Mouse (Mus musculus) frontal cortex, postnatal 36 days (tissue): ENCODE measurements around the gene Hist1h2bp.

ENCODE experiments used
- DNase-seq, 2 experiments: peaks; one replicate each; pipeline ENCODE4 v3.0.0; 2022; ENCODE audit warnings: low spot score in 2 of 2

Gene Hist1h2bp

GRCm38 (mm10) chr13:21786899-21787629, at the start of gene Hist1h2bp, which contains the start of gene Hist1h2an:
TSS of gene Hist1h2bp (plus strand) at chr13:21787461.
TSS of gene Hist1h2an (minus strand) at chr13:21787218.
- peak; percentile 85 to 97 for DNase-seq

- no peak for DNase-seq
Measured at GRCm38 (mm10) chr13:21745006-21745405, 42.3 kb upstream of the Hist1h2bp start.

- DNase-seq: no peak
Measured at GRCm38 (mm10) chr13:21749387-21750158, 37.7 kb upstream of the Hist1h2bp start.

GRCm38 (mm10) chr13:21750159-21751017, 36.9 kb upstream of the Hist1h2bp start, which contains the start of gene Hist1h4k:
TSS of gene Hist1h4k (minus strand) at chr13:21750505.
- DNase-seq: peak; percentile 91 to 95

DNA sequence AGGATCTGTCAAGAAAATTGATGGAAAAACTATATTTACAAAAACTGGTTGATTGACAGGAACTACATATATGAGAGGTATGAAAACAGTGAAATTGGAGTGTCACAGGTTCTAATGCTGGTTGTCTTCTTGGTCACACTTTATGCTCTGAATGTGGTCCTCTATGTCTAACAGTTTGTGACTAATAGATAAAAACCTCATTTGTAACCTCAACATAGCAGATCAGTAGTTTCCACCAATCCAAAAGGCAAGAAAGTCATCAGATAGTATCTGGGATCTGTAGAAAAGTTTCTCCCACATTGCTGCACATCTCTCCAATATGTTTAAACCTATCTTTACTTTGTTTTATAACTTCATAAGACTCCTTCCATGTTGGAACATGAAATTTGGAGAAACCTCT, 35.8 kb upstream of the Hist1h2bp start:
- no peak for DNase-seq

DNA sequence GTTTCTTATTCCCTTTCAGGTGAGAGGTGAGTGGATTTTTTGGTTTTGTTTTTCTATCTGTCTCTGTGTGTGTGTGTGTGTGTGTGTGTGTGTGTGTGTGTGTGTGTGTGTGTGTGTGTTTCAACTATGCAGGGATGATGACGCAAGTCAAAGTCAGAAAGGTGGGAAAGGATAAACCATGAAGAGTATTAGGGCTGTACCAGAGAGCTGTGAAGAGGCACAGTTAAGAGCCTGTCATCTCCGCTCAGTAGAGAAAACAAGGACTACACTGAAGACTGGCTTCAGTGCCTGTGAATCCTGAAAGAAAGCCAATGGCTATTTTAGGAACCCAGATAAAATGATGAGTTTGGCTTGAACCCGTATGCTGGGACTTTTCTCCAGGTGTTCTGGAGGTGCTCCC, 35.4 kb upstream of the Hist1h2bp start:
- no peak for DNase-seq

DNA sequence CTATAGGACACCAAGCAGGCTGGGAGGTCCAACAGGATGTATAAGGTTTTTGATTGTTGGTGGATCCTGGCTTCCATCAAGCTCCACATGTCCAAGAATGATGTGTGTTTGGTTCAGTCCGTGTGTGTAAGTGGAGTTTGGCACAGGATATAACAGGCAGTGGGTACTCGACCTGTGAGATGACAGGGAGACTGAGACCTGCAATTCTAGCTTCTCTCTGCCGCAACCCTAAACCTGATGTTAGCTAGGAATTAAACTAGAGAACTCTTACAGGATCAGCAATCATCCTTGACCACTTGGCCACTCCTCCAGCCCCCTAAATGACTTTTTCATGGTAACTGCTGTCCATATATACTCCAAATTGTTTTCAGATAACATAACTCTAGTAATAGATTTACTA, 34.9 kb upstream of the Hist1h2bp start:
- DNase-seq: no peak

GRCm38 (mm10) chr13:21753051-21753523, 34.2 kb upstream of the Hist1h2bp start:
- no peak for DNase-seq

DNA sequence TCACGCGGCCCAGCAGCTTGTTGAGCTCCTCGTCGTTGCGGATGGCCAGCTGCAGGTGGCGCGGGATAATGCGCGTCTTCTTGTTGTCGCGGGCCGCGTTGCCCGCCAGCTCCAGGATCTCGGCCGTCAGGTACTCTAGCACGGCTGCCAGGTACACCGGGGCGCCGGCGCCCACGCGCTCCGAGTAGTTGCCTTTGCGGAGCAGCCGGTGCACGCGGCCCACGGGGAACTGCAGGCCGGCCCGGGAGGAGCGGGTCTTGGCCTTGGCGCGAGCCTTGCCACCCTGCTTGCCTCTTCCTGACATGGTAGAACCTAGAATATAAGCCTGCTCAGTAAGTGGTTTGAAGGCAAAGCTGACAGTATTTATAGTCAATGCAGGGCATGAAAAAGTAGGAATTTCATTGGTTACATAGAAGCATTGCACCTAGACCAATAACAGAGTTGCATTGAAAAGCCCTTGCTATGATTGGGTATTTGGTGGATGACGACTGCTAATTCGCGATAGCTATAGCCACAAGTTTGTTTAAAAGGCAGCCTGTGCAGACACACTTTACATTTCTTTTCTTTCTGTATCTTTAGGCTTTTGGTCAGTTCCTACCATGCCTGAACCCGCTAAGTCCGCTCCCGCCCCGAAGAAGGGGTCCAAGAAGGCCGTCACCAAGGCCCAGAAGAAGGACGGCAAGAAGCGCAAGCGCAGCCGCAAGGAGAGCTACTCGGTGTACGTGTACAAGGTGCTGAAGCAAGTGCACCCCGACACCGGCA, 33.6 kb upstream of the Hist1h2bp start, which contains the start of the genes Hist1h2ak and Hist1h2bn:
Gene Hist1h2ak, minus strand, starts transcription at position 304 of the 762 bp plus-strand sequence.
Gene Hist1h2bn, plus strand, starts transcription at position 600 of the 762 bp plus-strand sequence.
- DNase-seq: peak; percentile 70 to 89

DNA sequence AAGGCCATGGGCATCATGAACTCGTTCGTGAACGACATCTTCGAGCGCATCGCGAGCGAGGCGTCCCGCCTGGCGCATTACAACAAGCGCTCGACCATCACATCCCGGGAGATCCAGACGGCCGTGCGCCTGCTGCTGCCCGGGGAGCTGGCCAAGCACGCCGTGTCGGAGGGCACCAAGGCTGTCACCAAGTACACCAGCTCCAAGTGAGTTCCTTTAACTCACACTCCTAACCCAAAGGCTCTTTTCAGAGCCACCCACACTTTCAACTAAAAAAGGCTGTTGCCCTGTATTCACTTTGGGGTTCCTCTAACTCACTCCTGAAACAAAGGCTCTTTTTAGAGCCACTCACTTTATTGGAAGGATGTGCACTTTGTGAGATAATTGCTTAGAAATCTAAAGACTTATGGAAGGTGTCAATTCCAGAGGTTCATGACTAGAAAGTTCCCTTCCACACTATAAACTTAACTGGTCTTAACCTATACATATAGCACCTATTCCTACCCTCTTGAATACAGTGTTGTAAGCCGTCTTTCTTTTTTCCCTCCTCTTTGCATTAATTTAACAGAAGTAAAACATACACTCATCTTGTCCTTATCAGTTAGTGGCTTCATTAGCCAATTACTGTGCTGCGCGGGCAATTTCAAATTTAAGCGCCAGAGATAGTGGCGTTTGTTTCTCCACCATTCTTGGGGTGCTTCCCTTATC, 32.8 kb upstream of the Hist1h2bp start:
- DNase-seq: peak; percentile 12 to 33

DNA sequence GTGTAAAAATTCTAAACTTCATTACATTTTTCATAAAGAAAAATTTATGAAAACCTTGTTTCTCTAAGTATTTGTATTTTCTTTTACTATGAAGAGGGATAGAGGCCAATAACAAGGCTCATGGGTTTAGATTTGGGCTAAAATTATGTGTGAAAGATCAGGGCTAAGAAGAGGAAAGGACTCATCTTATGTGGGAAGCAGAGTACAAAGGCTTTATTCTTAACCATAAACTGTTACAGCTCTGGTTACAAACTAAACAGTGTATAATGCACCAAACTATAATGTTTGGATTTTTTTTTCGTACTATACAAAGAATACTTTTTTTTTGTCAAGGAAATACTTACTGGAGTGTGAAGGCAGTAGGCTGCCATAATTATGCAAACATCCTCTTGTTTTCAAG, 31.6 kb upstream of the Hist1h2bp start:
- no peak for DNase-seq

DNA sequence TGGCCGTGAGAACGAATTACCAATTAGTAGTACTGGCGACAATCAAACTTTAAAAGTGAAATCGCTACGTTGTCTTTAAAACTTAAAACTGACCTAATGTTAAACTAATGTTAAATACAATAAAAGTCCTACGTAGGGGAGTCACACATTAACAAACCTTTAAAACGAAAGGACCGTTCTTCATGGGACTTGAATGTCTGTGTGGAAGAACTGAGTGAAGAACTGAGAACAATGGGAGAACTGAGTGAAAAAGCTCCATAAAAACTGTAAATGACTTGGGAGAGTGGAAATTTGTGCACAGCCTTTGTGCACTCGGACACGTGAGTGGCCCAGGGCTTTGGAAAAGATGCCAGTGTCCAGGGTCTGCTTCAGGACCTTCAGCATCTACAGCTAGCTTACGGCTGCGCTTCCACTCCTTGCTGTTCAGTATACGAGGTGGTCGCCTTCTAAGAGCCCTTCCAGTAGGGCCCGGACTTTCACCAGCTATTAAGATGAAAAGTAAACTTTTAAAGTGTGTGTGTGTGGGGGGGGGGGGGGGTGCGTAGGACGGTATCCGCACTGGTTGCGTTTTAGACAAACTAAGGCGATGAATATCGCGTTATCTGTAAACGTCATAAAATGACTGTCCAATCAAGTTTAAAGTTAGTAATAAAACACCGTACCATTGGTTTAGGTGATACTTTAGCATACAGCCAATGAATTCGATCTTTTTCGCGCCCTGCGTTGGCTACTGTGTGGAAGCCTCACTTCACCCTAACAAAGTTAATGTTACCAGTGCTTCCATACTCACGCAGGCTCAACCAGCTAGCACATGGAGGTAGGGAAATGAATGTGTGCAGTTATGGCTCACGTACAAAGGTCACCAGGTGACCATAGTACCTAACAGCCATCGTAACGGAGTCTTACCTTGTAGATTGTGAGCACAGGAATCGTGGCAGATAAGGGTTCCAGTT, 8.2 kb upstream of the Hist1h2bp start:
- DNase-seq: peak; percentile 48 to 82

DNA sequence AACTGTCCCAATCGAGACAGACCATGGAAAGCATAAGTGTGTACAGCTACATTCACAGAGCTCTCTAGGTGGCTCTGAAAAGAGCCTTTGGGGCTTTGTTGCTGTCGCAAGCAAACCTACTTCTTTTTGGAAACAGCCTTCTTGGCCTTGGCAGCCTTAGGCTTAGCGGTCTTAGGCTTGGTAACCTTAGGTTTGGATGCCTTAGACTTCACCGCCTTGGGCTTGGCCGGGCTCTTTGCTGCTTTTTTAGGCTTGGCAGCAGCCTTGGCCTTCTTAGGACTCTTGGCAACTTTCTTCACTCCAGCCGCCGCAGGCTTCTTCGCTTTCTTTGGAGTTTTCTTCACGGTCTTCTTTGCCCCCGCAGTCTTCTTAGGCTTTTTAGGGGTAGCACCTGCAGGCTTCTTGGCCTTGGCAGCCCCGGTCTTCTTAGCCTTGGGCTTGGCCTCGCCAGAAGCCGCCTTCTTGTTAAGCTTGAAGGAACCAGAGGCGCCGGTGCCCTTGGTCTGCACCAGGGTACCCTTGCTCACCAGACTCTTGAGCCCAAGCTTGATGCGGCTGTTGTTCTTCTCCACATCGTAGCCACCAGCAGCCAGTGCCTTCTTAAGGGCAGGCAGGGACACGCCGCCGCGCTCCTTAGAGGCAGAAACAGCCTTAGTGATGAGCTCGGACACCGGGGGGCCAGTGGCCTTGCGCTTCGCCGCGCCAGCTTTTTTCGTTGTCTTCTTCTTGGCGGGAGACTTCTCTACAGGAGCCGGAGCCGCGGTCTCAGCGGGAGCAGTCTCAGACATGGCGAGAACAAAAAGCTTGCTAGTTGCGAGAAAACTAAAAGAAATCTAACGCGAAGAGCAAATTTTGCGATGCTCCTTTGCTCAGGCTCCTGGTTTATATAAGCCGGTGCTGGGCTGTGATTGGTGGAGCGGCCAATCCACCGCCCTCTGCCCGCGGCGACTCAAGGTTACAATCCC, 7.2 kb upstream of the Hist1h2bp start, which contains the start of gene Hist1h1b:
Gene Hist1h1b, minus strand, starts transcription at position 859 of the 965 bp plus-strand sequence.
- peak; percentile 72 to 75 for DNase-seq

DNA sequence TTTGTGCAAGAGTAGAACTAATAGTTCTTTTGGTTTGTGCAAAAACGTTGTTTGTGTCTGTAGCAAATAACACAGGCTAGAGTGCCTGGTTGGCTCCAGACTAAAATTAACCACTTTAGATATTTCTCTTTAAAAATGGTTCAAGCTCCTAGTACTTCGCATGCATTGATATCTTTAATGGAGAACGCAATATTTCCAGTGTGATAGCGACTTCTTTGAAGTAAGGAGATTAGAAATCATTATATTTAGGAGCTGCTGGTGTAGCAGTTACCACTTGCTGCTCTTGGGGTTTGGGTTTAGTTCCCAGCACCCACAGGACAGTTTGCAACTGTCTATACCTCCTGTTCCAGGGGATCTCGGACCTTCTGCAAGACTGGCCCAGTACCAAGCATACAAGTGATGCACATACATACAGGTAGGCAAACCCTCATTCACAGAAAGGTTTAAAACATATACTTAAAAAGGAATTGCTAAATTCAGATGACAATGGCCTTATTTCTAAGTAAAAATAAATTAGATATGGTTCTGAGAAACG, 6.2 kb upstream of the Hist1h2bp start:
- no peak for DNase-seq

GRCm38 (mm10) chr13:21781639-21782038, 5.6 kb upstream of the Hist1h2bp start:
- no peak for DNase-seq

- peak; percentile 24 to 34 for DNase-seq
Measured at GRCm38 (mm10) chr13:21782361-21783254, 4.7 kb upstream of the Hist1h2bp start.
